Mouse (Mus musculus): Measurements from ENCODE around the gene Fam241a. TPM values are rescaled to one million over a fixed set of nuclear protein-coding genes. Genes with fewer than 3 reads are reported as not detected.
A peak's percentile ranks its signal among the peaks of the same experiment; 100 is the strongest.

Gene Fam241a
- total RNA-seq (2021): 1 to 10 TPM; 4.2 TPM

- intact Hi-C loops (cut with DNase I): loop anchor here (2.0 to 5.0 kb wide), 2 partner anchors 34 to 59 kb away; partner anchors contain the start of gene Ap1ar
These were observed at the start of gene Fam241a for GRCm38 (mm10) chr3:127895792-127896541. Gene Fam241a, minus strand, starts transcription at chr3:127896324.

GRCm38 (mm10) chr3:127932453-127932852 lies 36.3 kb upstream of the Fam241a start:
- no peak for DNase-seq (ENCODE audit: low spot score)

More at GRCm38 (mm10) chr3:127895792-127896541, at the start of gene Fam241a:
- peak; percentile 76 for DNase-seq (ENCODE audit: low spot score)

GRCm38 (mm10) chr3:127930326-127931012 lies 34.3 kb upstream of the Fam241a start:
- DNase-seq (ENCODE audit: low spot score): no peak
- intact Hi-C loops (cut with DNase I): no loop called here

More at GRCm38 (mm10) chr3:127932453-127932852, 36.3 kb upstream of the Fam241a start:
- intact Hi-C loops (cut with DNase I): no loop called here

GRCm38 (mm10) chr3:127929921-127930320 lies 33.8 kb upstream of the Fam241a start:
- no peak for DNase-seq (ENCODE audit: low spot score)

GRCm38 (mm10) chr3:127926635-127927183 lies 30.6 kb upstream of the Fam241a start:
- intact Hi-C loops (cut with DNase I): no loop called here

More at GRCm38 (mm10) chr3:127929921-127930320, 33.8 kb upstream of the Fam241a start:
- intact Hi-C loops (cut with DNase I): no loop called here

GRCm38 (mm10) chr3:127924464-127924863 lies 28.3 kb upstream of the Fam241a start:
- DNase-seq (ENCODE audit: low spot score): no peak
- intact Hi-C loops (cut with DNase I): no loop called here

More at GRCm38 (mm10) chr3:127926635-127927183, 30.6 kb upstream of the Fam241a start:
- no peak for DNase-seq (ENCODE audit: low spot score)

- DNase-seq (ENCODE audit: low spot score): no peak
- intact Hi-C loops (cut with DNase I): no loop called here
These were observed 27.1 kb upstream of the Fam241a start for GRCm38 (mm10) chr3:127923183-127923582.

- intact Hi-C loops (cut with DNase I): no loop called here
These were observed 26.0 kb upstream of the Fam241a start for GRCm38 (mm10) chr3:127922125-127922524.

GRCm38 (mm10) chr3:127917999-127918661 lies 22.0 kb upstream of the Fam241a start:
- DNase-seq (ENCODE audit: low spot score): no peak
- intact Hi-C loops (cut with DNase I): no loop called here

More at GRCm38 (mm10) chr3:127922125-127922524, 26.0 kb upstream of the Fam241a start:
- DNase-seq (ENCODE audit: low spot score): no peak

- DNase-seq (ENCODE audit: low spot score): no peak
- intact Hi-C loops (cut with DNase I): no loop called here
These were observed 21.4 kb upstream of the Fam241a start for GRCm38 (mm10) chr3:127917549-127917948.

- intact Hi-C loops (cut with DNase I): no loop called here
- no peak for DNase-seq (ENCODE audit: low spot score)
These were observed 19.7 kb upstream of the Fam241a start for GRCm38 (mm10) chr3:127915656-127916334.

GRCm38 (mm10) chr3:127913885-127914709 lies 18.0 kb upstream of the Fam241a start:
- no peak for DNase-seq (ENCODE audit: low spot score)
- intact Hi-C loops (cut with DNase I): no loop called here

- intact Hi-C loops (cut with DNase I): no loop called here
- DNase-seq (ENCODE audit: low spot score): no peak
These were observed 13.8 kb upstream of the Fam241a start for GRCm38 (mm10) chr3:127909941-127910340.

GRCm38 (mm10) chr3:127894981-127895779 lies 944 bp downstream of the Fam241a start:
- no peak for DNase-seq (ENCODE audit: low spot score)
- intact Hi-C loops (cut with DNase I): loop anchor here (2.0 to 5.0 kb wide), 2 partner anchors 33 to 58 kb away; partner anchors contain the start of gene Ap1ar

- intact Hi-C loops (cut with DNase I): loop anchor here (2.0 kb wide), 1 partner anchor 57 kb away; the partner anchor contains the start of gene Ap1ar
- DNase-seq (ENCODE audit: low spot score): no peak
These were observed 2.2 kb downstream of the Fam241a start for GRCm38 (mm10) chr3:127893902-127894301.

- intact Hi-C loops (cut with DNase I): no loop called here
- no peak for DNase-seq (ENCODE audit: low spot score)
These were observed 4.2 kb downstream of the Fam241a start for GRCm38 (mm10) chr3:127891906-127892305.

GRCm38 (mm10) chr3:127890008-127890407 lies 6.1 kb downstream of the Fam241a start:
- intact Hi-C loops (cut with DNase I): no loop called here

GRCm38 (mm10) chr3:127889570-127889969 lies 6.6 kb downstream of the Fam241a start:
- intact Hi-C loops (cut with DNase I): no loop called here
- DNase-seq (ENCODE audit: low spot score): no peak

More at GRCm38 (mm10) chr3:127890008-127890407, 6.1 kb downstream of the Fam241a start:
- no peak for DNase-seq (ENCODE audit: low spot score)

All from heart, postnatal 25 days (tissue).